Mouse (Mus musculus) kidney, adult 2 months (tissue): ENCODE measurements around the gene Exoc6b.

Experiments used
- CTCF ChIP-seq: fragments of 200-500 bp; conservative IDR thresholded peaks from 2 replicates; pipeline ENCODE4 v1.5.1; 2011; ENCODE audit warnings: low read depth, mild to moderate bottlenecking, control low read depth, low read length, moderate library complexity, mixed read lengths; ENCODE audit not compliant: insufficient read depth, insufficient read length
- POLR2A ChIP-seq: fragments of 200-500 bp; IDR thresholded peaks from one replicate; pipeline ENCODE4 v1.6.1; 2011; ENCODE audit warnings: low read depth, low read length, control low read depth

DNA sequence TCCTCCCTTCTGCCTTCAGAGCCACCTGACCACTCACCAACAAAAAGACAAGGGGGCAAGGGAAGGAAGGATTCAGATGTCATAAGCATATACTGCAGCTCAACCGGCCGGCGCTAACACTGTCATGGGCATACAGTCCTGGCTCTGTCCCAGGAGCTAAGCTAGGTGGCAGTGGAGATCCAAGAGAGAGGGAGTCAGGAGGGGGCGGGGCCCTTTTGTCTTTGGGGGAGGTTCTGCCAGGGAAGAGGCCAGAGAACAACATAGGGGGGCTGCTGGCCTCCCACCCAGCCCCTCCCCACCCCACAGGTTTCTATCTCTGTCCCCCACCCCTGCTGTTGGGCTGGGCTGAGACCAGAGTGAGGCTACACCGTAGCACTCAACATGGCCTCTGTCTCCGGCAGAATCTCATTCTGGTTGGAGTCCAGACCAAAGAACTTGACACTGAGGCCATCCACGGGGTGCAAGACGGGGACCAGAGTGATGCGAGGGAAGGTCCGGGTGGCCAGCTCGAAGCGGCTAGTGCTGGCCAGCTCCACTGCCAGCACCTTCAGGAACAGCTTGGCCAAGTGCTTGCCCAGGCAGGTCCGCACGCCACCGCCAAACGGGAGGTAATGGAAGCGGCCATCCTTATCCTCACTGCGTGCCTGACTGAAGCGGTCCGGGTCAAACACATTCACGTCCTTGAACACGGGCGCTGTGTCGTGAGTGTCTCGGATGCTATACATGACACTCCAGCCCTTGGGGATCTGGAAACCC, 495.2 kb downstream of the Exoc6b start:
- TF ChIP-seq CTCF (no peak; the same call in 1 of the 2 replicates), POLR2A (no peak)
